Mouse (Mus musculus) spleen, adult 18-20 months (tissue): Measurements from ENCODE around the gene Lgr4.

Experiments
- DNase-seq, 2 experiments: peaks; one replicate each; pipeline ENCODE4 v3.0.0; 2022; ENCODE audit warnings: mixed read lengths in 2 of 2

Gene Lgr4

DNA sequence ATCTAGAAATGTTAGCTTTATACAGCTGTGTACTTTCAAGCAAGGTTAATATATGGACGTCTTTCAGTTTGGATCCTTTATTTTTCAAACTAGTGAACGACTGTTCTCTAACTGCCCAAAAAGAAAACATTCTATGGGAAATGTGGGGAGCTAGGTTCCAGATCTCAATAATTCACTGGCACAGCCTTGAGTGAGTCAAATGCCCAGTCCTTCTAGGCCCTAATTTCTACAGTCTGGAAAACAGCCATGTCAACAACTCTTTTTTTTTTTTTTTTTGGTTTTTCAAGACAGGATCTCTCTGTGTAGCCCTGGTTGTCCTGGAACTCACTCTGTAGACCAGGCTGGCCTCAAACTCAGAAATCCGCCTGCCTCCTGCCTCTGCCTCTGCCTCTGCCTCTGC is 4.9 kb downstream of the Lgr4 start:
- no peak for DNase-seq

DNA sequence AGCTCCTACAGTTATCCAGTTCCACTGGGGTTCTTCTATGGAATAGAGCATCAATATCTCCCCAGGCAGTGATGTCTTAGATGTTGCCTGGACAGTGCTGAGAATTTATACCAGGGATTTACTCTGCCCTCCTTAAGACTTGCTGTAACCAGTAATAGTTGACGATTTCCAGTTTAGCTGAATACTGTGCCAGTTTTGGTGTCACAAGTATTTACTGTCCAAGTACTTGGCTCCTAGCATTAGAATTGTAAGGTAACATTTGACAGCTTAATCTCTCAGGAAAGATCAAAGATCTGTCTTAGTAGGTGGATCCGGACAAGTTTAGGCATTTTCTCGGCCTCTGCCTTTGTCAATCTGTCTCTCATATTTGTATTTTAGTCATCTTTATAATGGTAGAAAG is 5.6 kb downstream of the Lgr4 start:
- DNase-seq, result no peak

DNA sequence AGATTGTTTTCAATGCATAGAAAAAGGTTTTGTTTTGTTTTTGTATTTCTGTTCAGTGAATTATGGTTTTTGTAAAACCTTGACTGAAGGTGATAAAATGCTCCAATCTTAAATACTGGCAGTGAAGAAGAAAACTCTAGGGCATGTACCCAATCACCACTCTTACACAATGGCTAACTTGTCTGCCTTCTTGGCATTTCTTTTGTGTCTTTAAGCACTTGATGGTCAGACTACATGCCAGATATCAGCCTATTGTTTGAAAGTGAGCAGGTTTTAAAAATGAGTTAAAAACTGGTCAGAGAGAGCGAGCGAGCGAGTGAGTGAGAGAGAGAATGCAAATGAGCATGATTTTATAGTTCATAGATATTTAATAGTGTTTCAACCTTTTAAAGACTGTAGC is 6.5 kb downstream of the Lgr4 start:
- DNase-seq, result no peak

DNA sequence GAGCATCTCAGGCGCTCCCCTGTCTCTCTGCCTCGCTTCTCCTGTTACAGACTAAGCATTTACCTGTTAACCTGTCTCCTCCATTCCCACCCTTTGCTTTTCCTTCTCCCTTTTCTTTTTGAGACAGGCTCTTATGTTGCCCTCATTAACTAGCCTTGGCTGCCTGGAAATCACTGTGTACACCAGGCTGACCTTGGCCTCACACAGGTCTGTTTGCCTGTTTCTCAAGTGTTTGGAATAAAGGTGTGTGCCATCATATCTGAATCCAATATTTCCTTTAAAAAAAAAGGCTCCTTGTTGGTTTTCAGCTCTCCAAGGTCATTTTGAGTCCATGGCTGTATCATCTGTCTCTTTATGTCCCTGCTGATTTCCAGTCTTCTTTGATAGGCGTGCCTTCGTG is 9.5 kb downstream of the Lgr4 start:
- no peak for DNase-seq

DNA sequence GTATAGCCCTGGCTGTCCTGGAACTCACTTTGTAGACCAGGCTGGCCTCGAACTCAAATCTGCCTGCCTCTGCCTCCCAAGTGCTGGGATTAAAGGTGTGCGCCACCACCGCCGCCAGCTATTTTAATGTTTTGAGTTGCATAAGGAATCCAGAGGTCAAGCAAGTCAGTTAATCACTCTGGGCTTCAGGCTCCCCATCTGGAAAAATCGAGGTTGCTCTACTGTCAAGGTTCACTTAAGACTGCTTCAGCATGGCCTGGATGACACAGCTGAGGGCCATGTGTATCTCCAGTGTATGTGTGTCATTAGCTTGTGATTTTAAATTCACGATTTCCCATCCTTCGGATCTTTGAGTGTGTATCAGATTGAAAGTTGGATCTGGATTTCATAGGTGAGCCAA is 10.0 kb downstream of the Lgr4 start:
- DNase-seq, result no peak

DNA sequence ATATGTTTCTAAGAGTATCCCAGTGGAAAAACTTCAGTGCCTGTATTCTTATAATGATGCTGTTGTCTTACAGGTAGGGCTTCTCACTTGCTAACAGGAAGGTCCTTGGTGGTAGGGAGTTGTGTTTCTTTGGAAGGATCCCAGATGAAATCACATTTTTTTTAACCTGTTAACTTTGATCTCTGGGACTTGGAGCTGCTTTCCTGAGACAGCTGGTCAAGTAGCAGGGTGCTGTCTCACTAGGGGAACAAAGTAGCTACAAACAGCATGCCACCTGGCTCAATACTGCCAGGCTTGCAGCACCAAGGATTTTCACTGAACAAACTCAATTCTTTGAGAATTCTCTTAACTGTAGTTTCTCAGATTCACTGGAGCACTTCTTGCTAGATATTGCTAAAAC is 10.4 kb downstream of the Lgr4 start:
- DNase-seq, result no peak

DNA sequence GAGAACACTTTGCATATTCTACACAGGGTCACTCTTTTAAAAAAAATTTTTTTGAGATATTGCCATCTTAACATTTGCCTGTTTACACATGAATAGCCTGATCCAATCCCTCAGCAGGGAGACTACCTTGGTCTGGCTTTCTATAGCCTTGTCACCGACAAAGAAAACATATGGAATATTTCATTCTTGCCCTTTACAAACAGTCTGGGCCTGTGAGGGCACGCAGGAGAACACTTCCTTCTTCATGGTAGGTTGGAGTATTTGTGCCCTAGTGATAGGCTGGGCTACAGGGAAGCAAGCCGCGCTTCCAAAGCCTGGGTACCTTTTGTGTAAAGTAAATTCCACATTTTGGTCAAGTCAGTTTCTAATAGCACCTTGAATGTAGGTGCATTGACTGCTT is 11.3 kb downstream of the Lgr4 start:
- DNase-seq, result no peak

DNA sequence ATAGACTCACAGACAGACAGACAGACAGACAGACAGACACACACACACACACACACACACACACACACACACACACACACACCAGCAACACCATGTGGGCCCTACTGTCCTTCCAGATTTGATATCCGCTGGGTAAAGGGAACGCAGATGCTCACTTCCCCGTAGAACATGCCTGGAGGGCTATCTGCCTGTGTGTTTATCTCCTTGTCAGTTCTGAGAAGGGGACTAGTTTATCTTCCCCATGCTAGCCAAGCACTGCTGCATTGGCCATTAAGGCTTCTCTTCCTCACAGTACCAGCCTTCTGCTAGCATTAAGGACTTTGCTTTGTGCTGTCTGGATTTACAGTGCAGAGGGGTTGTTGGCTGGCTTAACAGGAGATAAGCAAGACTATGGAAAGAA is 11.8 kb downstream of the Lgr4 start:
- no peak for DNase-seq

DNA sequence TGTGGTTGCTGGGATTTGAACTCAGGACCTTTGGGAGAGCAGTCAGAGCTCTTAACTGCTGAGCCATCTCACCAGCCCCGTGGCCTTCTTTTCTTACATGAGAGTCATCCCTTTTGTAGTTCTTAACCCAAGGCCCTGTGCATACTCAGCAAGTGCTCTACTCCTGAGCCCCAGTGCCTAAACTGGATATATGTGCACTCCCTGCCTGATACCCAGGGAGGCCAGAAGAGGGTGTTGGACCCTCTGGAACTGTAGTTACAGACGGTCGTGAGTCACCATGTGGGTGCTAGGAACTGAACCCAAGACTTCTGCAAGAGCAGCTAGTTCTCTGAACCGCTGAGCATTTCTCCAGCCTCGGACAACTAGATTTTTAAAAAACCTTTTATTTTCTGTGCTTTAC is 12.9 kb downstream of the Lgr4 start:
- no peak for DNase-seq

DNA sequence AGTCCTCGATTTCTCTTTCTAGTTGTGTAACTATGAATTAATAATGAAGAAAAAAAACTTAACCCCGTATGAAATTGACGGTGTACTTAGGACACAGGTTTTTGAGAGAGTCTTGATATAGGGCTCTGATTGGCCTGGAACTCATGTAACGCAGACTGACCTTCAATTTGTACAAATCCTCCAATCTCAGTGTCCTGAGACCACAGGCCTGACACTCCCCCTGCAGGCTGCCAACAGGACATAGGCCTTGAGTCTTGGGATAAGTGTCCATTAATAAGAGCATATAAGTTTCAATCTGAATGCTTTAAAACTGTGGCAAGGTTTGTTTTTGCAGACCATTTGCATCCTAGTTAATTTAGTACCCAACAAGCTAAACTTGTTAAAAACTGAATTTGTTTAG is 13.3 kb downstream of the Lgr4 start:
- DNase-seq, result no peak

DNA sequence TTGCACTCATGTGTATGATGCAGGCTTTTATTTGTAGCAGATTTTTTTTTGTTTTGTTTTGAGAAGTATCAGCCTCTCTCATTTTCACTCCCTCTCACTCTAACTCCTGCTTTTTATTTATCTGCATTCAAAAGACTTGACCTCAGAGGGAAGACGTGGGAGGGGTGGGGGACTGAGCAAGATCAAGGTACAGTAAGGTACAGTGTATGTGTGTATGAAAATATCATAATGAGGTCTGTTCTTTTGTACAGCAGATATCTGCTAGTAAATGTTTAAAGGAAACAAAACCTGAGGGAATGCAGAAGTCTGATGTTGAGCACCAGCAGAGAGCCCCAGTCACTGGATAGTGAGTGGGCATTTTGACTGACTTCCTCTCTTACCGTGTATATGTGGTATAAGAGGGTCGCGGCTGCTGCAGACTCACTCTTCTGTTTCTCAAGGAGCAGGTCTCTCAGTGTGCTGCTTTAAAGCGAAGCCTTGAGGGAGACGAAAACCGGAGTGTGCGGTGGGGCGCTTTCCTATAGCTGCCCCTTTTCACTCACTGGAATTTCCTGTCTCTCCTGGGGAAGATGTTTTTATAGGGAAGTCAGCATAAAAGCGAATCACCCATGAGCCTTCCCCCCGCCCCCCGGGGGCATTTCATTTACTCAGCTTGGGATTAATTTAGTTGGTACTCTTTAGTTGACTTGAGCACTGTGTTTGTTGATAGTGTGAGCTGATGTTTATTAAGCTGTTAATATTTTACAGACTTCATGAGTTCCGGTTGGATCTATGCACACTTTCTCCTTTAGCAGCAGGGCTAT is 14.7 kb downstream of the Lgr4 start:
- DNase-seq, result no peak

DNA sequence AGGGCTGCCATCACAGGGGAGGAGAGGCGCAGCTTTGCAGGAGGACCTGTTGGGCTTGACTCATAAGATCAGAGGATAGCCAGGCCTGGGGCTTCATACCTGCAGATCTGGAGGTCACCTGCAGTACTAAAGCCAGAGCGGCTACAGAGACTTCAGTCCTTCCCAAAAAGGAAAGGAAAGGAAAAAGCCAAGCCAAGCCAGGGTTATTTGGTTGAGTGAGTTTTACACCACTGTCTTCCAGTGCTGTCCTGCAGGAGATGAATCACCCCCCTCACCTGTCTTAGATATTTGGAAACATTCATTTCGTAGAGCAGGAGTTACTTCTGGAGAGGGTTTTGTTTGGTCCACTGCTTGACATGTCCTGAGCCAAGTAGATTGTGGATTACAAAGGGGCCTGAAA is 15.7 kb downstream of the Lgr4 start:
- DNase-seq, result no peak

DNA sequence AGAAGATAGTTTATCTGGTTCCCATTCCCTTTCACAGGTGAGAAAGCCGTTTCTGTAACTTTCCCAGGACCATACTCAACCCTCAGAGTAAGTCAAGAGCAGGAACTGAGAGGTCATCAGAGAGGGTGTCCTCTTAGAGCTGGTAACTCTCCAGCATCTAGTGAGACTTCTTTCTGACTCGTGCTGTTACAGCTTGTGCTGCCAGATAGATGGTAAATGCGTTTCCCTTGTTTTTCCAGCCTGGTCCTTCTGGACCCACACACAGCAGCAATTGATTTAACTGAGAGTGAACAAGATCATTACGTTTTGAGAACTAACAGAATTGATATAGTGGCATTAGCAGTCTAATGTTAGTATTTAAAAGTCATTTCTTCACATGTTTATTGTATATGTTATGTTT is 16.6 kb downstream of the Lgr4 start:
- DNase-seq, result no peak

DNA sequence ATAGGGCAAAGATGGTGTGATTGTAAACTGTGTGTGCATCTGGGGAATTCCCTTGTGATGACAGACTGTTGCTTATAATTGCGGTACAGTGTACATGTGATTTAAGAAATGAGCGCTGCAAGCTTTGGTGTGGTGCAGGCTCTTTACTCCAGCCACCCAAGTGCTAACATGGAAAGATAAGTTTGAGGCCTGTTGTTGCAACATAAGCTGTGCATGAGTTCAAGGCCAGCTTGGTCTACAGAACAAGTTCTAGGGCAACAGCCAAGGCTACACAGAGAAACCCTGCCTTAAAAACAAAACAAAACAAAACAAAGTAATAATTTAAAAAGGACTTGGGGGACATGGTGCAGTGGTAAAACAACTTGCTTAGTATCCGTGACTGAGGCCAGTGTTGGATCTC is 17.7 kb downstream of the Lgr4 start:
- no peak for DNase-seq

DNA sequence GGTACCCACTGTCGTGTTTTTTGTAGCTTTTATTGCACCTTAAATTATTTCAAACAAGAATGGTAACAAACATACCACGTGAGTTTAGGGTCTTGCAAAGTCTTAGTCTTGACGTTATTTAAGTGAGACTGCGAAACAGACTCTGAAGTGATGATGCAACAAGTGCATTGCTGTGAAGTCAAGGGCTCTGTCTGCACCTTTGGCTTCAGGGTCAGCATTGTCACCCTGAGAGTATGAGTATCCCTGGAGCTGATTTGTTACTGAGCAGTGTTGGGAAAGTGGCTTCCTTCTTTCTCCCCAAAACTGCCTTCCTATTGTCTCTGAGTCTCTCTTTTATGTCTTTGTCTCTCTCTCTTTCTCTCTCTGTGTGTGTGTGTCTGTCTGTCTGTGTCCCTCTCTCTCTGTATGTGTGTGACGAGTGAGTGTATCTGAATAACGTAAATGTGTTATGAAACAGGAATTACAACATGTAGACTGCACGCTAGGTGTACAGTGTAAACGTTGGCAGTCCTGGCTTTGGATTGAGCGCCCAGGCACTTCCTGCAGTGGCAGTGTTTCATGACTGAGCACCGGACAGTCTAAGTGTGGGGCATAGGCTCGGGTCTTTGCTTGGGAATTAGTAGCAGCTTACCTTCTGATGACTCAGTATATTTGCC is 18.4 kb downstream of the Lgr4 start:
- no peak for DNase-seq

DNA sequence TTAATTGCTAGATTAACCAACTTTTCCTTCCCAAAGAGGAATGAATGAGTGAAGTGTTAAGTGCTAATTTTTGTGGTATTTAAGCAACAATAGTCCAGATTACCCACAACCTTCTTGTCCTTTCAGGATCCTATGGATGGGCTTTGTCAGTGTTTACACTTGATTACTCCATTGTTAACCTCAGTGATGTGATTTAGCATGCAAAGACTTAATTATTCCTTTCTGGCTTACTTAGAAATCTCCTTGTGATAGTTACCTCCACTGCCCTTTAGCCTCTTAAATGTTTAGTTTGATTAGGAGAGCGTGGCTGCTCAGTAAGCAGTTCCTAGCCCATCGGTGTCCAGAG is 18.9 kb downstream of the Lgr4 start:
- no peak for DNase-seq

DNA sequence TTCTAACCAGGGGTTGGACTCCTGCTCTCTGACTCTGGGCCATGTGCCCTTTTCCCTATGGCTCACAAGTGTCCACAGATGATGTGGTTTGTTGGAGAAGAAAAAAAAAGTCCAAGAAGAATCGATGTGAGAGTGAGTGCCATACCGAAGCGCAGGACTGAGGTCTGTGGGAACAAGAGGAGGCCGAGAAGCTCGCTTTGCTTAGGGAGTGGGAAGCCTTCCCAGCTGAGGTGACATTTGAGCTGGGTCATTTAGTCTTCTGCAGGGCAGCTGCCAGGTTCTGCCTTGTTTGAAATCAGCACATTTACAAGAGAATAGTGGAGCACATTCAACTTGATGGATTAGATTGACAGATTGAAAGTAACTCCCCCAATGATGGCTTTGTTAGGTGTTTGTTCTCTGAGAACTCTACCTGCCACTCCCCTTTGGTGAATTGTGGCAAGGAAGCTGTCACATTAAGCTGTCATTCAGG is 24.6 kb downstream of the Lgr4 start:
- DNase-seq, result no peak

DNA sequence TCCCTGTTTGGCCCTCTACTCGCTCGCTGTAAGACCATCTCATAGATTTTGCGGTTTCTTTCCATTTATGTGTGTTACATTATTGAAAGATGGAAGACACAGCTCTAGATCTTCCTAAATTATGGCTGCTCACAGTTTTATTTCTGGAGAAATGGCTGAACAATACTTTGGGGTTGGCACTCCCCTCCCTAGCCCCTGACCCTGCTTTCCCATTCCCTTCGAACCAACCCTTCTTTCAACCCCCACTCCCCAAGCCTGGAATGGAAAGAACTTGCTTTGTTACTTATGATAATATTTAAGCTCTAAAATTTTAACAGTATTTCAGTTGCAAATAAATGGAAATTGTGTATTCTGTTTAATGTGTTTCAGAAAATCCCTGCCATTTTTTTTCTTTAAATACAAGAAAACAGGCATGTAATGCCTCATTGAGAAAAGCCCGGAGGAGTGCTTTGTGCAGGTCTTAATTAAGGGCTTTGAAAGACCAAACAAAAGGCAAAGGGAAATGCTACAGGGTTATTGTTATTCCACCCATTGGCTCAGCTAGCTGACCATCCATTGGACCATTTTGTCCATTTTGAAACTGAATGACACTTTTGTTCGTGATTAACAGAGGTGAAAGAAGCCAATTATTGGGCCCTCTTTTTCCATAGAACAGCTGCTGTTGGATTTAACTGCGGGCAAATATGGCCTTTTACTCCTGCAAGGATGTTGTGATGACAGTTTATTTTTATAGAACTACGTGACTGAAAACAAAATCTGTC is 25.5 kb downstream of the Lgr4 start:
- no peak for DNase-seq

DNA sequence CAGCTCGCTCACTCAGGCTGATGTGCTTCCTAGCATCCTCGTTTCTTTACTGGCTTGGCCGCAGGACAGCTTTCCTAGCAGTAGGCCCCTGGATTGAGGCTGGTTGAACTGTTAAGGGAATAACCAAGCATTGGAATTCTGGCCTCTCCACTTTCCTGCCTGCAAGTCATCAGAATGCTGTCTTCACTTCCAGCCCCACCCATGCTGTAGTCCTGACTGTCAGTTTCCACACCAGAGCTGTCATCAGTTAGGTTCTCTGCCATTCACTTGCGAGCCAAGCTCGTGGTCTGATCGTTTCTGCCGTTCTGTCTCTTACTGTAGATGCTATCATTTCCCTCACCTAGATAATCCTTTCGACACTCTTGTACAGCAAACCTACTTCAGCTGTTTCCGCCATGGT is 27.5 kb downstream of the Lgr4 start:
- no peak for DNase-seq

DNA sequence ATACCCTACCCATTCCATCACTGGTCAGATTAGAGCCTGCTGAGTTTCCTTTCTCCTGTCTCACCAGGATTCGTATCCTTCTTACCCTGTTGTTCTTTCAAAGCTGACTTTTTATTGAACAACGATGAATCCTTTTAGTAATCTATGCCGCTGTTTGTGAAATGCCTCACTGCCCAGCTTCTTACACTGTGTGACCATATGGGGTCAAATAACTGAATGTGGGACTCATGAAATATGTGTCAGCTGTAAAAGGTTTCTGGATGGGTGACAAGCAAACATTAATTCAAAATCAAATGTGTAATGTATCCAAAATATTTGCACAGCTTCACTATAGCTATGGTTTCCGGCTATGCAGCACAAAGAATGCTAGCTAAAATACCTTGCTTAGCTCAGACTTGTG is 28.1 kb downstream of the Lgr4 start:
- DNase-seq, result no peak

DNA sequence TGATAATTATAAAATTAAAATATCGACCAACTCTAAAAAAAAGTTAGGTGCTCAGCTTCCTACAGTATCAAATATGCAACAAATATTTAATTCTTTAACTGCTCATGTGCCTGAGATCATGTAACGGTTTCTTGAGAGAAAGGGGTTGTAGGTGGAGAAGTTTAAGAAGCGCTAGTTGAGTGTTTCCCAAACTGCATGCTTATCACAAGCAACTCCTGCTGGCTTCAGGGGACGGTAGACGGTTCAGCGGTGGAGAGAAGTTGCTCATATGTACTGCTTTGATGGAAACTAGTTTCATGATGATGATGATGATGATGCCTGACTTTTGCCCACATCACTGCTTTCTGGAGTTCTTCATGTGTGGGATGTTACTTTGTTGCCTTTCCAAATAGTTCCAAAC is 29.0 kb downstream of the Lgr4 start:
- no peak for DNase-seq

DNA sequence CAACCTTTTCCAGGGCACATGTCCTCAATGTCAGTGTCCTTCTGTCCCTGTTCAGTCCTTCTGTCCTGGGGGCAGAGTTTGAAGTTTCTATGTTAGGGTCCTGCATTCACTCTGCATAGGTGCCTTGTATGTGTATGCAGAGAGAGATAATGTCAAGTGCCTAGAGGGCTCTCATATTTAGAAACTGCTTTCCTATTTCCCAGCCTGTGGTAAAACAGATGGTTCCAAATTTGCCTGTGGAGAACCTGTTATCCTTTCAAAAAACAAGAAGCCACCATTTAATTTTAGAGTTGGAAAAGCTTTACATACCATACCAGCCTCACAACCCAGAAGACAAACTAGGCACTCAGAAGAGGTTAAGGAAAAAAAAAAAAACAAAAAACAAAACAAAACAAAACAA is 32.1 kb downstream of the Lgr4 start:
- no peak for DNase-seq

DNA sequence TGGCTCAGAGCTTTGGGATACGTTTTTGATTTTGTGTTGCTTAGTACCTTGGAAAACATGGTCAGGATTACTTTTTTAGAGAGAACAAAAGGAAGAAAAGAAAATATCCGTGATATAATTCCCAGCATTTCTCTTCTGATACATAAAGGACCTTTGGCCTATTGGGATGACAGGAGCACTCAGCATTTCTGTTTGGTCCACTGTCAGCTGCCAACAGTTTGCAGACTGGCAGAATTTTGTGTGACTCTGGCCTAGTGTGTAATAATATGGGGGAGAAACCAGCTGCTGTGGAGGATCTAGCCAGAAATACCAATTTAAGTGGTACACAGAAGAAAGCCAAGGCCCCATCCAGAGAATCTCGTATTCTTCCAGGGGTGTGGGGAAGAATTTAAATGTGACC is 32.9 kb downstream of the Lgr4 start:
- DNase-seq, result no peak

DNA sequence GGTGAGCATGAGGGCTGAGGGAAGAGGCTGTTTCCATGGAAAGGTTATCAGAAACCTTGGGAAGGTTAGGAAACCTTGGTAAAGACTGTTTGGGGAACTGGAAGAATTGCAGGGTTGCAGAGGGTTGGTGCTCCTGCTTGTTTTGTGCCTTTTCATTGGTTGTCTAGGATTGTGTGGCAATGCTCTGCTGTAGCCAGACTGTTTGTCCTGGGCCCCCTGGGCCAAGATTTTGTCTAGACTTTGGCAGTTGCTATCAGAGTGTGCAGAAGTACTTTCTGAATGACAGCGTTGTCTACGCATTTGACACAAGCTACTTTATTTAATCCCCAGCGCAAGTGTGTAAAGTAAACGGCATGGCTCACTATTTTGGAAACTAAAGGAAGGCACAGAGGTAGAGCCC is 33.6 kb downstream of the Lgr4 start:
- no peak for DNase-seq
